Mouse (Mus musculus) hindbrain, embryonic 12.5 days (tissue): ENCODE measurements around the gene Ppp2r3a. TPM values are rescaled to one million over a fixed set of nuclear protein-coding genes. Genes with fewer than 3 reads are reported as not detected.
A peak's percentile ranks its signal among the peaks of the same experiment; 100 is the strongest.

Experiments used
- ATAC-seq: fragments of 200-750 bp; cut with Nextera tagmentation; 2 replicates; pipeline ENCODE4 v1.8.0; 2017; ENCODE audit warnings: moderate TSS enrichment; ENCODE audit not compliant: low FRiP score
- H3K27ac ChIP-seq: fragments of 300-500 bp; sonication (generic); 2 replicates; pipeline ENCODE4 v1.5.1; 2016; ENCODE audit warnings: mild to moderate bottlenecking
- H3K27me3 ChIP-seq: fragments of 300-500 bp; sonication (generic); 2 replicates; pipeline ENCODE4 v1.6.1; 2016; ENCODE audit warnings: mild to moderate bottlenecking
- H3K36me3 ChIP-seq: fragments of 300-500 bp; sonication (generic); 2 replicates; pipeline ENCODE4 v1.6.1; 2016; ENCODE audit warnings: mild to moderate bottlenecking
- H3K4me1 ChIP-seq: fragments of 300-500 bp; sonication (generic); 2 replicates; pipeline ENCODE4 v1.6.1; 2016
- H3K4me2 ChIP-seq: fragments of 300-500 bp; sonication (generic); replicated peaks from 2 replicates; pipeline ENCODE4 v1.6.1; 2016; ENCODE audit warnings: mild to moderate bottlenecking
- H3K4me3 ChIP-seq: fragments of 300-500 bp; sonication (generic); 2 replicates; pipeline ENCODE4 v1.5.1; 2016; ENCODE audit warnings: mild to moderate bottlenecking
- H3K9ac ChIP-seq: fragments of 300-500 bp; sonication (generic); 2 replicates; pipeline ENCODE4 v1.6.1; 2016; ENCODE audit warnings: mild to moderate bottlenecking, moderate library complexity
- H3K9me3 ChIP-seq: fragments of 300-500 bp; sonication (generic); replicated peaks from 2 replicates; pipeline ENCODE4 v1.6.1; 2016; ENCODE audit warnings: mild to moderate bottlenecking
- WGBS: fragments of 180-500 bp; shearing (Covaris S2); methylation state at CpG from one replicate; pipeline ENCODE4 v1.1.7; 2016; 5-methylcytosine and 5-hydroxymethylcytosine counted together
- polyA plus RNA-seq: library from polyadenylated mRNA; unstranded; fragments of >200 nt; fragmentation: Nextera tagmentation; extraction: Ambion mirVana; gene quantifications from 2 replicates; pipeline ENCODE4 v1.2.1, GENCODE M21; 2016

The Ppp2r3a gene
- polyA plus RNA-seq, 1 experiment from 2014 or later = 26.1 TPM

DNA sequence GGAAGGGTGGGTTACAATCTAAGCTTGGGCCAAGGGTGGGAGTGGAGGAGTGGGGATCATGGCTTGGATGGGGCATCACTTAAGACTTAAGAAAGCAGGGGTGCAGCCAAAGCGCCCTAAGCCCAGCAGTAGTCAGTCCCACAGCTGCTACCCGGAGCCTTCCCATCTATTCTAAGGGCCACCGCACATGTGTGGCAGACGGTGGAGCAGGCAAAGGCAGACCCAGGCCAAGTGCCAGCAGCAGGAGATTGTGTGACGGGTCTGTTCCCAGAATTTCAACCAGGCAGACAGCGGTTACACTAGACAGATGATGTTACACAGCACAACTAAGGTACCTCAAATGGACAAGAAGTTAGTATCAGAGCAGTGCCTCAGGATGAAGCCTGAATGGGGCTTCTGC is 29.3 kb upstream of the Ppp2r3a start:
- Histone ChIP-seq H3K9me3 (no peaks in the 10 kb centered on the region), H3K36me3 (no peaks in the 10 kb centered on the region), H3K4me3 (no peak overlapping the region), H3K9ac (no peak overlapping the region), H3K27me3 (no peaks in the 10 kb centered on the region), H3K27ac (no peak overlapping the region), H3K4me2 (no peak overlapping the region), H3K4me1 (no peaks in the 10 kb centered on the region)
- WGBS = 87% methylated on average over 6 of the region's 6 CpGs
- ATAC-seq = no peak

- Histone ChIP-seq H3K4me2 (no peak overlapping the region), H3K4me1 (no peaks in the 10 kb centered on the region), H3K4me3 (no peak overlapping the region), H3K9me3 (no peaks in the 10 kb centered on the region), H3K27ac (no peak overlapping the region), H3K27me3 (no peaks in the 10 kb centered on the region), H3K9ac (no peak overlapping the region), H3K36me3 (no peaks in the 10 kb centered on the region)
- 55% methylated on average over 10 of the region's 10 CpGs for WGBS
- no peak for ATAC-seq
Observed at GRCm38 (mm10) chr9:101280211-101280610, 28.6 kb upstream of the Ppp2r3a start.

- no peak overlapping the region for H3K9ac ChIP-seq
- no peaks in the 10 kb centered on the region for H3K27me3 ChIP-seq
- no peaks in the 10 kb centered on the region for H3K36me3 ChIP-seq
- 85% methylated on average over 7 of the region's 7 CpGs for WGBS
- no peaks in the 10 kb centered on the region for H3K4me1 ChIP-seq
- H3K9me3 ChIP-seq = no peaks in the 10 kb centered on the region
- ATAC-seq = no peak
- no peak overlapping the region for H3K27ac ChIP-seq
- no peak overlapping the region for H3K4me2 ChIP-seq
- no peak overlapping the region for H3K4me3 ChIP-seq
Observed at GRCm38 (mm10) chr9:101272715-101273114, 21.1 kb upstream of the Ppp2r3a start.

DNA sequence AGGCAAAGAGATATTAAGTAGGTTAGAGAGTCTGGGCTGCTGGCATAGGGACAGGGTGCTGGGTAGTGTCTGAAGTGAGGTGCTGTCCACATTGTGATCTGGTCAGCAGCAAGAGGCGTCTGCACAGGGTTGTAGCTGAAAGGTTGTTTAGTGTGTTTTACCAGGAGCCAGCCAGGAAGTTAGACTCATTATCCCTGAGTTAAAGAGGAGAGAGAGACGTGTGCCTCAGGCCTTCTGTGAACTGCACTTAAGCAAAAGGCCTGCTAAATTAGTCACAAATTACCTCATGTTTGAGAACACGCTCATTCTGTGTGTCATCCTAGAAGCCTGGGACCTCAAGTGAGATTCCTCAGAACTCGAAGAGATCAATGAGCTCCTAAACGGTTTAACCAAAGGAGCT is 18.4 kb upstream of the Ppp2r3a start:
- Histone ChIP-seq H3K9ac (no peak overlapping the region), H3K4me1 (no peaks in the 10 kb centered on the region; the same call in 1 of the 2 replicates), H3K27me3 (no peaks in the 10 kb centered on the region), H3K9me3 (no peaks in the 10 kb centered on the region), H3K27ac (no peak overlapping the region), H3K4me2 (no peak overlapping the region), H3K4me3 (no peak overlapping the region), H3K36me3 (no peaks in the 10 kb centered on the region)
- ATAC-seq = no peak
- 52% methylated on average over 5 of the region's 5 CpGs for WGBS

DNA sequence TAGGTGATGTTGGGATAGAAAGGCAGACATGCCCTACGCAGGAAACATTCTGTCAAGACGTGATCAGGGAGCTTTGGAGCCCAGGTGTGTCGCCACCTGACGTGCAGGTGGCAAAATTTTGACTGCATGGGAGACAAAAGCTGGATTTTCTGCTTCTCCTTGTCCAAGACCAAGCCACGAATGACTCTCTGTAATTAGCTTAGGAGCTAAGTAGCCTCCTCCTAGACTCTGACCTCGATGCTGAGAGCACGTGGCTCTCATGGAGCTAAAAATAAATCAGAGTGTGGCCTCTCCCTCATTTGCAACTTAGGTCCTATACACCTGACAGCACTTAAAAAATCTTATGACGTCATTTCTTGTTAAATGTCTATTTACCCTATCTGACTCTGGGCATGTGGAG is 14.4 kb upstream of the Ppp2r3a start:
- no peaks in the 10 kb centered on the region for H3K27me3 ChIP-seq
- peaks cover 2% of the 10 kb centered on the region; the same call in 1 of the 2 replicates for H3K4me1 ChIP-seq
- H3K36me3 ChIP-seq = no peaks in the 10 kb centered on the region
- ATAC-seq = no peak
- no peak overlapping the region for H3K4me3 ChIP-seq
- 74% methylated on average over 8 of the region's 8 CpGs for WGBS
- H3K9me3 ChIP-seq = no peaks in the 10 kb centered on the region
- no peak overlapping the region for H3K9ac ChIP-seq
- peak overlapping the region; percentile 12 for H3K27ac ChIP-seq
- no peak overlapping the region; the same call in 1 of the 2 replicates for H3K4me2 ChIP-seq

DNA sequence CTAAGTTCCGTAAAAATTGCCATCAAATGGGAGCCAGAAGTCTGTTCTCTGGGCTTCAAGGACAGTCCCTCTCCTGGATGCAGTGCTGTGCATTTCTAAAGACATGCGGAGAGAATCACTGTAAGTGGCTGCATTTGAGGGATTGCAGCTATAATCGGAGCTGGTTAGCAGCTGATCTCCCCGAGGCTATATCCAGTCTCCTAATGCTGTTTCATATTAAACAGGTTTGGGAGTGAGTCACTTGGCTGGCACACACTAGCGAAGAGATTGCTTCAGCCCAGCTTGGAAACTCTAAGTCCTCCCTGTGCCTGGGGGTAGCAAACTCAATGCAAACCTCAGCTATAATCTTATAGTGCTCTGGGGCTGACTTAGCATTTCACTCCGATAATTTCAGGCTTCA is 14.0 kb upstream of the Ppp2r3a start:
- 49% methylated on average over 6 of the region's 6 CpGs for WGBS
- H3K4me2 ChIP-seq = peak overlapping the region; percentile 17; the same call in 1 of the 2 replicates
- no peak overlapping the region for H3K4me3 ChIP-seq

DNA sequence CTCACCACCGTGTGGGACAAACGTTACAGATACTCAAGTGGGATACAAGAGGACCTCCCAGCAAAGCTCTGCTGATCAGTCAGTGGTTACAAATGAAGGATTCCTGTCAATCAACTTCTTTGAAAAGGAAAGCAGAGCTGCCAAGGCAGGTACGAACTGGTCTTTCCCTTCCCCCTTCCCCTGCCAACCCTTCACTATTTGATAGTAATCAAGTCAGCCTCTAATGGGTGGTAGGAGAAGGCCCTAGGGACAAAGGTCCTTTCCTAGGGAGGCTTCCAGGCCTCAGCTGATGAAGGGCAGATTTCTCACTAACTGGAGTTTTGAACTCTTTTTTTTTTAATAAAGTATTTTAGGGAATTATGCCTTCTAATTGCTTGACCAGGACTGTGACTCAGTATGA is 11.2 kb upstream of the Ppp2r3a start:
- ATAC-seq = no peak
- WGBS = 83% methylated on average over 3 of the region's 3 CpGs
- H3K4me2 ChIP-seq = no peak overlapping the region

More for the DNA sequence above, 14.0 kb upstream of the Ppp2r3a start:
- Histone ChIP-seq H3K36me3 (no peaks in the 10 kb centered on the region), H3K4me1 (peaks cover 2% of the 10 kb centered on the region; the same call in 1 of the 2 replicates), H3K9ac (no peak overlapping the region), H3K27me3 (no peaks in the 10 kb centered on the region), H3K9me3 (no peaks in the 10 kb centered on the region), H3K27ac (peak overlapping the region; percentile 53)
- ATAC-seq = peak; percentile 58; the same call in 1 of the 2 replicates

DNA sequence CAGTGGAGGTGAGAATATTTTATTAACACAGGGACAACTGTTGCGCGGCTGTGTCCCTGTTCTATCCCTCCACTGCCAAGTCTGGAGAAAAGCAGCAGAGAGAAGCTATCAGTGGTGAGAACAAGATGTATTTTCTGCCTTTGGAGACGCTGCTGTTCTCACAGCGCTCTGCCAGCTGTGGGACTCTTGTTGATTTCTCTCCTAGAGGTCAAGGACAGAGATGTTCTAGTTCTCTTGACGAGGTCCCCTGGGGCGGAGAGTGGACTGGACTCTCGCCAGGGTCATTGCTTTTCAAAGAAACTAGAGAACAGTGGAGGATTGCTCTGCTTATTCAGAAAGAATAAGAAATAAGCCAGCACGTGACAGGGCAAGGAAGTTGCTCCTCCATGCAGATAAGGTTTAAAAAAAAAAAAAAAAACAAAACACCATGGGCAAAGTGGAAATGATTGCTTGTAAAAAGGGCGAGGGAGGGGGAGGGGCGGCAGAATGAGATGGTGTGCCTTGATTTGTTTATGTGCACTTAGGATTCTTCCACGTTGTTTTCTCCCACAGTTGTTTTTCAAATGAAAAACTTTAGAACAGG is 10.5 kb upstream of the Ppp2r3a start:
- Histone ChIP-seq H3K27me3 (no peaks in the 10 kb centered on the region), H3K9ac (no peak overlapping the region), H3K27ac (no peak overlapping the region), H3K36me3 (no peaks in the 10 kb centered on the region), H3K4me3 (no peak overlapping the region), H3K4me1 (peaks cover 2% of the 10 kb centered on the region; the same call in 1 of the 2 replicates), H3K9me3 (no peaks in the 10 kb centered on the region), H3K4me2 (no peak overlapping the region)
- WGBS = 49% methylated on average over 11 of the region's 11 CpGs
- no peak for ATAC-seq

More for the DNA sequence above, 11.2 kb upstream of the Ppp2r3a start:
- no peaks in the 10 kb centered on the region for H3K9me3 ChIP-seq
- no peaks in the 10 kb centered on the region for H3K27me3 ChIP-seq
- no peak overlapping the region for H3K4me3 ChIP-seq
- H3K27ac ChIP-seq = no peak overlapping the region
- H3K36me3 ChIP-seq = no peaks in the 10 kb centered on the region
- no peak overlapping the region for H3K9ac ChIP-seq
- peaks cover 2% of the 10 kb centered on the region; the same call in 1 of the 2 replicates for H3K4me1 ChIP-seq

GRCm38 (mm10) chr9:101261443-101261842 is 9.8 kb upstream of the Ppp2r3a start:
- no peak for ATAC-seq
- WGBS = 65% methylated on average over 4 of the region's 4 CpGs
- no peaks in the 10 kb centered on the region for H3K27me3 ChIP-seq

GRCm38 (mm10) chr9:101253136-101253535 is 1.5 kb upstream of the Ppp2r3a start:
- peaks cover 17% of the 10 kb centered on the region for H3K4me1 ChIP-seq
- WGBS = 81% methylated on average over 3 of the region's 3 CpGs
- no peak overlapping the region for H3K9ac ChIP-seq
- no peak overlapping the region for H3K4me2 ChIP-seq
- H3K27me3 ChIP-seq = no peaks in the 10 kb centered on the region
- H3K9me3 ChIP-seq = no peaks in the 10 kb centered on the region
- no peak overlapping the region for H3K4me3 ChIP-seq
- ATAC-seq = no peak
- H3K27ac ChIP-seq = no peak overlapping the region
- no peaks in the 10 kb centered on the region for H3K36me3 ChIP-seq

More at GRCm38 (mm10) chr9:101261443-101261842, 9.8 kb upstream of the Ppp2r3a start:
- Histone ChIP-seq H3K4me1 (peaks cover 2% of the 10 kb centered on the region; the same call in 1 of the 2 replicates), H3K4me2 (no peak overlapping the region), H3K36me3 (no peaks in the 10 kb centered on the region), H3K9me3 (no peaks in the 10 kb centered on the region), H3K9ac (no peak overlapping the region), H3K4me3 (no peak overlapping the region), H3K27ac (no peak overlapping the region)

DNA sequence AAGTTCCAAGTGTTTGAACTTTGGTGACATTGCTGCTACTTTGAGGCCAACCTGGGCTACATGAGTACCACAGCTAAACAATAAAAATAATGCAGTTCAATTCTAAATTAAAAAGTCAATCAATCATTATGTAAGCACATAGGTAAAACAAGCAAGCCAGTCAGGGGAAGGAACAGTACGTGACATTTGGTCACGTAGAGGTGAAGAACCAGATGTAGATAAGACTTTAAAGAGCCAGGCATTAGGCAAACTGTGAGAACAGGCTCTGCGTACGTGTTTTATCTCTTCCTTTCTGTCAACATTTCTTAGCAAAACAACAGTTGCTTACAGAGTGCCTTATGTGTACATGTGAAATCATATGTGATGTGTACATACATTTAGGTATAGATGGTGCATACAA is 946 bp upstream of the Ppp2r3a start:
- H3K4me2 ChIP-seq = no peak overlapping the region
- WGBS = 73% methylated on average over 4 of the region's 4 CpGs
- no peak overlapping the region for H3K27ac ChIP-seq
- H3K4me3 ChIP-seq = no peak overlapping the region
- no peaks in the 10 kb centered on the region for H3K27me3 ChIP-seq
- ATAC-seq = no peak
- H3K4me1 ChIP-seq = peaks cover 20% of the 10 kb centered on the region
- no peaks in the 10 kb centered on the region for H3K36me3 ChIP-seq
- H3K9ac ChIP-seq = no peak overlapping the region
- no peaks in the 10 kb centered on the region for H3K9me3 ChIP-seq

GRCm38 (mm10) chr9:101250981-101251643 is 483 bp downstream of the Ppp2r3a start:
- no peaks in the 10 kb centered on the region for H3K36me3 ChIP-seq
- peaks cover 21% of the 10 kb centered on the region for H3K4me1 ChIP-seq
- H3K9me3 ChIP-seq = no peaks in the 10 kb centered on the region
- under 1% methylated on average over 49 of the region's 61 CpGs for WGBS
- peak overlapping the region; percentile 84 for H3K9ac ChIP-seq
- H3K27ac ChIP-seq = peak overlapping the region; percentile 98
- H3K4me3 ChIP-seq = peak overlapping the region; percentile 69
- no peaks in the 10 kb centered on the region for H3K27me3 ChIP-seq
- H3K4me2 ChIP-seq = peak overlapping the region; percentile 53
- ATAC-seq = peak; percentile 95

DNA sequence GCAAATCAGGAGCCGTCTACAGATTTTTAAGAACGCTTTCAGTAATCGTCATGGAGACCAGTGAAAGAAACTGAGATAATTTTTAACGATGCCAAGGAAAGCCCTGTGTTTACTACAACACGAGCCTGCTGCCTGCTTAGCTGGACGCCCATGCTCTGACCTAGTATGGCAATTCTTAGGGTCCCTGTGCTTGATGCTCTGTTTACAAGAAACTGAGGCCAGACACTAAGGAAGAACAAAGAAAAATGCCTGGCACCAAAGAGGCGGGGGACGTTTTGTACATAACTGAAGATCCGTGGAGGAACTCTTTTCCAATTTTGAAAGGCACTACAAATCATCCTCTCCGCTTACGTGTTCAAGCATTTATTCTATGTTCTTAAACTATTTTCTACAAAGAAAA is 1.1 kb downstream of the Ppp2r3a start:
- H3K27ac ChIP-seq = peak overlapping the region; percentile 98
- H3K9me3 ChIP-seq = no peaks in the 10 kb centered on the region
- H3K4me2 ChIP-seq = peak overlapping the region; percentile 53
- H3K27me3 ChIP-seq = no peaks in the 10 kb centered on the region
- H3K36me3 ChIP-seq = no peaks in the 10 kb centered on the region
- peaks cover 21% of the 10 kb centered on the region for H3K4me1 ChIP-seq
- H3K4me3 ChIP-seq = peak overlapping the region; percentile 69
- peak overlapping the region; percentile 84 for H3K9ac ChIP-seq
- WGBS = 7% methylated on average over 11 of the region's 11 CpGs
- ATAC-seq = no peak
